Mouse (Mus musculus): Measurements from ENCODE around the gene Golt1a.

DNA sequence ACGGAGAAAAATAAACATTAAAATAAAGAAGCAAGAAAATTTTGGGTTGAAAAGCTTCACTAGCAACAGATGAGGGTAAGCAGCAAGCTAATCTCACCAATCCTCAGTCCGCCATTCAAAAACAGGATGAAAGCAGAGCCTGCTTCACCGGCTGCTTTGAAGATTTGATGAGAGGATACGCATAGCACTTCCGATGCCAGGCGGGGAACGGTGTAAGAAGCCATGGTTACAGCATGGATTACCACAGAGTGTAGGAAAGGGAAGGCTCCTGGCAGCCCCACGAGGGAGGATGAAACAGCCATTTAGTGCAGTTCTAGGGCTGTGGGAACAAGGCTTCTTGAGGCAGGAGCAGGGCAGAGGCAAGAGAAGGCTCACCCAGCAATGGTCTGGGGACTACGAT is 42.2 kb downstream of the Golt1a start:
- TF ChIP-seq GATA1 (IDR thresholded peaks at IDR 0.05; ENCODE audit: borderline replicate concordance, low read length) (no peak), FLI1 (IDR thresholded peaks at IDR 0.05; ENCODE audit: low read length) (no peak)
